Mouse (Mus musculus) MEL (cell line): ENCODE measurements around the gene Vrk3.
A peak's percentile ranks its signal among the peaks of the same experiment; 100 is the strongest.

Source experiments
- CTCF ChIP-seq, 3 experiments: IDR thresholded peaks in 2 of 3; conservative IDR thresholded peaks in 1 of 3; 2 replicates each; pipeline ENCODE4 v1.5.1; 2011 to 2012; ENCODE audit warnings: low read length in 3 of 3, low read depth in 2 of 3, mild to moderate bottlenecking in 2 of 3, improper control_type of control experiment in 1 of 3, inconsistent platforms in 1 of 3, mixed read lengths in 1 of 3, moderate library complexity in 1 of 3; ENCODE audit not compliant: control insufficient read depth in 1 of 3, insufficient read depth in 1 of 3, poor library complexity in 1 of 3, severe bottlenecking in 1 of 3
- E2F4 ChIP-seq: IDR thresholded peaks from 2 replicates; pipeline ENCODE4 v1.6.1; 2011; ENCODE audit warnings: low read depth, low read length, improper control_type of control experiment, borderline replicate concordance
- EP300 ChIP-seq, 2 experiments: IDR thresholded peaks; 2 replicates each; pipeline ENCODE4 v1.6.1; 2011; ENCODE audit warnings: improper control_type of control experiment in 2 of 2, low read length in 2 of 2, low read depth in 1 of 2, mild to moderate bottlenecking in 1 of 2
- MAFK ChIP-seq: IDR thresholded peaks from 2 replicates; pipeline ENCODE4 v1.6.1; 2011; ENCODE audit warnings: low read depth, mild to moderate bottlenecking, low read length, improper control_type of control experiment, borderline replicate concordance
- NRF1 ChIP-seq: IDR thresholded peaks from 2 replicates; pipeline ENCODE4 v1.6.1; 2014; ENCODE audit warnings: low read depth, mild to moderate bottlenecking, inconsistent platforms, low read length, improper control_type of control experiment, moderate library complexity; ENCODE audit not compliant: poor library complexity, insufficient read depth, severe bottlenecking
- POLR2A ChIP-seq, 2 experiments: IDR thresholded peaks; 2 replicates each; pipeline ENCODE4 v1.6.1; 2011 to 2012; ENCODE audit warnings: low read length in 2 of 2, mild to moderate bottlenecking in 2 of 2, control low read depth in 1 of 2, improper control_type of control experiment in 1 of 2, low read depth in 1 of 2, moderate library complexity in 1 of 2; ENCODE audit not compliant: control insufficient read depth in 1 of 2, insufficient read depth in 1 of 2, poor library complexity in 1 of 2
- POLR2AphosphoS2 ChIP-seq: IDR thresholded peaks from 2 replicates; pipeline ENCODE4 v1.6.1; 2011; ENCODE audit warnings: low read length, improper control_type of control experiment
- POLR2AphosphoS5 ChIP-seq: IDR thresholded peaks from 2 replicates; pipeline ENCODE4 v1.6.1; 2012; ENCODE audit warnings: low read depth, borderline replicate concordance, mild to moderate bottlenecking, inconsistent platforms, low read length, moderate library complexity, mixed read lengths
- RAD21 ChIP-seq: IDR thresholded peaks from 2 replicates; pipeline ENCODE4 v1.6.1; 2011; ENCODE audit warnings: mild to moderate bottlenecking, low read depth, low read length, improper control_type of control experiment
- SIN3A ChIP-seq: IDR thresholded peaks from 2 replicates; pipeline ENCODE4 v1.6.1; 2012; ENCODE audit warnings: low read length, improper control_type of control experiment, inconsistent platforms
- SMC3 ChIP-seq: IDR thresholded peaks from 2 replicates; pipeline ENCODE4 v1.6.1; 2011; ENCODE audit warnings: low read depth, low read length, improper control_type of control experiment
- TAL1 ChIP-seq: IDR thresholded peaks from 2 replicates; pipeline ENCODE4 v1.6.1; 2012; ENCODE audit warnings: mild to moderate bottlenecking, inconsistent platforms, low read length, moderate library complexity, mixed read lengths
- ZKSCAN1 ChIP-seq: IDR thresholded peaks from 2 replicates; pipeline ENCODE4 v1.6.1; 2012; ENCODE audit warnings: low read depth, mild to moderate bottlenecking, inconsistent platforms, low read length, improper control_type of control experiment, moderate library complexity
- ZNF384 ChIP-seq: IDR thresholded peaks from 2 replicates; pipeline ENCODE4 v1.6.1; 2012; ENCODE audit warnings: low read depth, mild to moderate bottlenecking, inconsistent platforms, low read length, improper control_type of control experiment

DNA sequence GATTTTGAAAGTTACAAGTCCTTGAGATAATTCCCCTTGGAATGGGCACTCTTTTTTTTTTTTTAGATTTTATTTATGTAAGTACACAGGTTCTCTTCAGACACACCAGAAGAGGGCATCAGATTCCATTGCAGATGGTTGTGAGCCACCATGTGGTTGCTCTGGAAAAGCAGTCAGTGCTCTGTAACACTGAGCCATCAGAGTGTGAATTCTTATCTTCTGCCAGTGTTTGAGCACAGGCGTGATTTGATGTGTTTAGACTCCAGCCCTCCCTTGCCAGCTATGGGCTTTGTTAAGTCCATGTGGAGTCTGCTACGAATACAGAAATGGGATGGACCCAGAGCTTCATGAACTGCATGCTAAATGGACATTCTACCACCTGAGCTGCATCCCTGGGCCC lies 70.0 kb downstream of the Vrk3 start:
- TF ChIP-seq CTCF (IDR thresholded peaks at IDR 0.05 in 2 of 3, conservative IDR thresholded peaks at IDR 0.05 in 1 of 3; ENCODE audit: control insufficient read depth in 1 of 3, insufficient read depth in 1 of 3, low read depth in 2 of 3, low read length in 3 of 3, poor library complexity in 1 of 3, severe bottlenecking in 1 of 3) (peak; percentile 15 to 57 (median 24); a peak in 3 of 6 replicates), POLR2A (IDR thresholded peaks at IDR 0.05; ENCODE audit: control insufficient read depth in 1 of 2, insufficient read depth in 1 of 2, low read depth in 1 of 2, low read length in 2 of 2, poor library complexity in 1 of 2) (no peak), RAD21 (no peak), EP300 (IDR thresholded peaks at IDR 0.05; ENCODE audit: low read depth in 1 of 2, low read length in 2 of 2) (no peak), POLR2AphosphoS2 (no peak), E2F4 (no peak), POLR2AphosphoS5 (no peak), SIN3A (no peak; the same call in 1 of the 2 replicates), ZNF384 (peak; percentile 45; the same call in 1 of the 2 replicates), ZKSCAN1 (no peak), NRF1 (no peak), SMC3 (no peak), MAFK (no peak), TAL1 (no peak)
